Mouse (Mus musculus) cerebellum, adult 11 months (tissue): ENCODE results near the gene Rnf34.

ENCODE experiments used
- DNase-seq: peaks from one replicate; pipeline ENCODE4 v3.0.0; 2022

The Rnf34 gene

GRCm38 (mm10) chr5:122900558-122901171, 50.8 kb downstream of the Rnf34 start:
- DNase-seq = no peak

GRCm38 (mm10) chr5:122901179-122901578, 51.3 kb downstream of the Rnf34 start:
- DNase-seq = no peak

GRCm38 (mm10) chr5:122901666-122902065, 51.8 kb downstream of the Rnf34 start:
- no peak for DNase-seq

DNA sequence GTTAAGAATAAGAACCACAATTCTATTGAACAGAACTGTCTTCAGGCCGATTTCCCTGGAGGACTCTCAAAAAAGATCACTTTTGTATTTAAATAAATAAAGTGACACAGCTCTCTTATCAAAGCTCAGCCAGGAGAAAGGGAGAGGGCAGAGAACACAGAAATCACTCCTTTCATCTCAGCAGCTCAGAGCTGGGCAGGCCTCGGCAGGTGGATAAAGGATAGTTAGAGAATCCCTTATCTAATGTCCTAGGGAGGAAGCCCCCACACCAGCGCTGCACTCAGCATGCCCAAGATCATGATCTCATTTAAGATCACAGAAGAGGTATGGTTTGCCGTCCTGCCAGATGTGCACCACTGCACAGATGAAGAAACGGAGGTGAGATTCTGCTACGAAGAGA, 52.4 kb downstream of the Rnf34 start:
- DNase-seq = no peak

GRCm38 (mm10) chr5:122903165-122903564, 53.3 kb downstream of the Rnf34 start:
- no peak for DNase-seq

DNA sequence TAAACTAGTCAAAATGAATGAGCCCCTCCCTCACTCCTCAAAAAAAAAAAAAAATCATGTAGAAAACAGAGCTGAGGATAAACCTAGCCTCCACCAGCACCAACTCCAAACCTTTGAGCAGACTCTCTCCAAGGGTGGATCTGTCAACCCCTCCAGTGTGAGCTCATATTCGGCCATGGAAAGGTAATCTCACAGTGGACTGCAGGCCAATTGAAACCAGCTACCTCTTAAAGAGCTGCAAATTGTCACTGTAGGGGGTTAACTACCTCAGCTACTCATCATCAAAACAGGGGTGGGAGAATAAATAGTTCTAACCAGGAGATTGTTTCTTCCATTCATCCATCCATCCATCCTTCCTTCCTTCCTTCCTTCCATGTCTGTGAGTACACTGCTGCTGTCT, 57.3 kb downstream of the Rnf34 start:
- DNase-seq = no peak

GRCm38 (mm10) chr5:122908001-122908400, 58.2 kb downstream of the Rnf34 start:
- DNase-seq = no peak

DNA sequence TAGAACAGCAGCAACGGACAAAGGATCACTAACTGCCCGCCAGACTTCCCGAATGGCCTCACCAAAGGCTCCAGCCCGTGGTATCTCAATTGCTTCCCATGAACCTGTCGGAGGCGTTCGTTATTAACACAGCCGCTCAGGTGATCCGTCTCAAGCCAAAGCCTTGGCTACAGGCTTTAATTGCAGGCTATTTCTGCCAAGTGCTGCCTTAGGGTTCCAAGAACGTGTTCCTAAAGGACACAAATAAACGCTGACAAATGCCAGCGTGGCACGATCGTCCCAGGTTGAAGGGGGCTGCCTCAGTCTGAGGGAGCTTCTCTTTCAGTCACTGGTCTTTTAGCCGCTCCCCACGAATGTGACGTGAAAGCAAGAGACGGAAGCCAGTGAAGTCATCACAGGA, 59.6 kb downstream of the Rnf34 start:
- DNase-seq = no peak

GRCm38 (mm10) chr5:122912863-122913262, 63.0 kb downstream of the Rnf34 start:
- DNase-seq = no peak

DNA sequence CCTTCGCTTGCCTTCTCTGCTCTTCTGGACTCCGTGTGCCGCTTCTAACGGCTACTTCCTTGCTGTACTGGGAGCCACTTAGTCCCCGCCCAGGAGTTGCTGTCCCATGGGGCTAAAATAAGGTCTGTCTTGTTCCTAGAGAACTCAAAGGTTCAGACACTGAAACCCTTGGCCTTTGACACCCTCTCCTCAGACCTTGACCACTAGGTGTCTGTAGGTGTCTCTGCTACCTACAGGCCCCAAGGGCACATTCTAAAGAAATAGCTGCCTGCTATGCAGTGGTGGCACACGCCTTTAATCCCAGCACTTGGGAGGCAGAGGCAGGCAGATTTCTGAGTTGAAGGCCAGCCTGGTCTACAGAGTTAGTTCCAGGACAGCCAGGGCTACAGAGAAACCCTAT, 66.3 kb downstream of the Rnf34 start:
- no peak for DNase-seq

DNA sequence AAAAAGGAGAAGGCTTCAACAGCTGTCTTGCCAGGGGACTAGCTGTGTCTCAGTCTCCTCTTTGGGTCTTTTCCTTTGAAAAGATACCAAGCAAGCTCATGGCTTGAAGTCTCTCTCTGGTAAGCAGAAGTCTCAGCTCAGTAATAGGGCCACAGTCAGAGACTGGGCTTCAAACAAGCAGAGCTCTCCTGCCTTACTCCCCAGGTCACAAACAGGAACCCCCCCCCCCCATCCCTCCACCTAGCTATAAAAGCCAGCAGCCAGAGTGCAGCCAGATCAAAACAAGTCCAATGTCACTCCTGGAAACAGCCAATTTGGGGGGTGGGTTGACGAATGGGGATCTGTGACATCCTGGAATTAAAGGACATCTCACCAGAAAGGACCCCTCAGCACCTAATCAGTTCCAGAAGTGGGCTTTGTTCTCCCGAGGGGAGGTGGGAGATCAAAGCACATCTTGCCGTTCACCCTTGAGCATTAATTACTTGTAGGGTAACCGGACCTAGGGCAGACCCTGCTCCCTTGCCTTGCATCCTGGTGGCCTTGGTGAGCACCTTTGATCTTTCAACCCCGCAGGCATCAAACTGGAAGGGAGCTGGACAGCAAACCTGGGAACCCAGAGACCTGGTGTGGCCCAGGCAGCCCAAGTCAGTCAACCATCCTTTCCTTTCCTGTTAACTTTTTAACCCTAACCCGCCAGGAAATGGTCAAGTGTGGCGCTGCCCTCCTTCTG, 68.3 kb downstream of the Rnf34 start:
- DNase-seq = no peak

- no peak for DNase-seq
Observed at GRCm38 (mm10) chr5:122920557-122920956, 70.7 kb downstream of the Rnf34 start.
